Mouse (Mus musculus) G1E (cell line): ENCODE measurements around the gene Gm21964.

Experiments used
- CTCF ChIP-seq: IDR thresholded peaks from 2 replicates; pipeline ENCODE4 v1.5.1; 2012; ENCODE audit warnings: low read depth, low read length, inconsistent platforms, mixed read lengths
- GATA1 ChIP-seq: IDR thresholded peaks from 2 replicates; pipeline ENCODE4 v1.6.1; 2012; ENCODE audit warnings: borderline replicate concordance, low read length, inconsistent platforms, mixed read lengths

DNA sequence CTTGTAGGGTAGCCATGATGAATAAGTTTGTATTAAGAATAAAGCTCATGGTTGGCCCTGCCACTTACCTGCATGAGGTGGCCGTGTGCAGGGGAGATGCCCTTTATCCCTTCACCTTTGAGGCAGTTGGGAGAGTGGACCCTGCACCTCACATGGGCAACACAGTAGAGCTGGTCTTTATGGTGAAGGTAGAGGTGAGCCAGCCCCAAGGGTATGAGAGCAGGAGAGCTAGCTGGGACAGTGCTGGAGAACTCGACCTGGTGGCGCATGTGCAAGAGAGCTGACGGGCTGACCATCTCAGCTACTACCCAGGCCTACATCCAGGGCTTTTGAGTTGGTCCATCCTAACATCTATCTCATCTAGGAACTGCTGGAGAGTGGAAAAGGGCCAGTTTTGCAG lies 35.3 kb upstream of the Gm21964 start:
- no peak for TF ChIP-seq GATA1
- TF ChIP-seq CTCF: no peak
